Mouse (Mus musculus) heart, adult 2 months (tissue): ENCODE data around the gene Trp73.

ENCODE experiments used
- EP300 ChIP-seq: fragments of 200-500 bp; IDR thresholded peaks from 2 replicates; pipeline ENCODE4 v1.6.1; 2011; ENCODE audit warnings: low read depth, low read length, control low read depth; ENCODE audit not compliant: insufficient read depth
- POLR2A ChIP-seq: fragments of 200-500 bp; IDR thresholded peaks from 2 replicates; pipeline ENCODE4 v1.6.1; 2011; ENCODE audit warnings: mild to moderate bottlenecking, low read depth, low read length, control low read depth; ENCODE audit not compliant: insufficient read depth

DNA sequence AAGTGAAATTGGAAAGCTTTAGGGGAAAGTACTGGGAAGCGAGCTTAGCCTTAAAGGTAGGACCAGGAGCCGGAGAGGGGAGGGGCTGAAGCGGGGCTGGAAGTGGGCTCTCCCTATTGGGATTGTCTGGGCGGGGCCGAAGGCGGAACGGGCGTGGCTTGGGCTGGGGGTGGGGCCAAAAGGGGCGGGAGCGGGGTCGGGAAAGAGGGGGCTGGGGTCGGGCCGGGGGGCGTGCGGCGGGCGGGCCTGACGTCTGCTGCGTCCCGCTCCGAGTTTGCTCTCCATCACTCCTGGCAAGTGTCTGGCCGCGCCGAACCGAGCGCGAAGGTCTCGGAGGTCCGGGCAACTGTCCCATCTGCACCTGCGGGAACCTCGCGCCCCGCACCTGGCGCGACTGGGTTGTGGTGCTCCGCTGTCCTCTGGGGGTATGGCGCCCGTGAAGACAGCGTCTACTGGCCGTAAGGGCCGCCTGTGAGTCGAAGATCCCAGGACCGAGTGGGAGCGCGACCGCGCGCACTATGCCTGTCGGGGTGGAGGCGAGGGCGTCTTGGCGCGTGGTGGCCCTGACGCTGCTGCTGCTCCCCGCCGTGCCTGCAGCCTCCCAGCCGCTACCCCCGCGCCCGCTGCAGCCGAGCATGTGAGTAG lies 30.6 kb upstream of the Trp73 start, which contains the start of gene Megf6:
- no peak for TF ChIP-seq EP300
- no peak for TF ChIP-seq POLR2A
